Mouse (Mus musculus) liver, embryonic 12.5 days (tissue): ENCODE measurements around the gene Efnb2. TPM values are rescaled to one million over a fixed set of nuclear protein-coding genes. Genes with fewer than 3 reads are reported as not detected.
A peak's percentile ranks its signal among the peaks of the same experiment; 100 is the strongest.

Experiments
- ATAC-seq: fragments of 200-750 bp; cut with Nextera tagmentation; 2 replicates; pipeline ENCODE4 v1.8.0; 2017; ENCODE audit warnings: moderate number of reproducible peaks, mild to moderate bottlenecking, moderate library complexity
- H3K27ac ChIP-seq: fragments of 300-500 bp; sonication (generic); 2 replicates; pipeline ENCODE4 v1.5.1; 2016; ENCODE audit warnings: mild to moderate bottlenecking
- H3K27me3 ChIP-seq: fragments of 300-500 bp; sonication (generic); replicated peaks from 2 replicates; pipeline ENCODE4 v1.6.1; 2016; ENCODE audit warnings: mild to moderate bottlenecking, moderate library complexity
- H3K36me3 ChIP-seq: fragments of 300-500 bp; sonication (generic); 2 replicates; pipeline ENCODE4 v1.6.1; 2016; ENCODE audit warnings: mild to moderate bottlenecking, moderate library complexity
- H3K4me1 ChIP-seq: fragments of 300-500 bp; sonication (generic); 2 replicates; pipeline ENCODE4 v1.6.1; 2016
- H3K4me2 ChIP-seq: fragments of 300-500 bp; sonication (generic); 2 replicates; pipeline ENCODE4 v1.6.1; 2016; ENCODE audit warnings: mild to moderate bottlenecking, moderate library complexity
- H3K4me3 ChIP-seq: fragments of 300-500 bp; sonication (generic); 2 replicates; pipeline ENCODE4 v1.5.1; 2016; ENCODE audit warnings: mild to moderate bottlenecking, moderate library complexity
- H3K9ac ChIP-seq: fragments of 300-500 bp; sonication (generic); 2 replicates; pipeline ENCODE4 v1.6.1; 2016; ENCODE audit warnings: mild to moderate bottlenecking, moderate library complexity
- H3K9me3 ChIP-seq: fragments of 300-500 bp; sonication (generic); replicated peaks from 2 replicates; pipeline ENCODE4 v1.6.1; 2016; ENCODE audit warnings: mild to moderate bottlenecking, moderate library complexity
- WGBS: fragments of 180-500 bp; shearing (Covaris S2); methylation state at CpG from one replicate; pipeline ENCODE4 v1.1.7; 2016; ENCODE audit not compliant: insufficient replicate concordance; 5-methylcytosine and 5-hydroxymethylcytosine counted together
- polyA plus RNA-seq: library from polyadenylated mRNA; unstranded; fragments of >200 nt; fragmentation: Nextera tagmentation; extraction: Ambion mirVana; gene quantifications from 2 replicates; pipeline ENCODE4 v1.2.1, GENCODE M21; 2016

Efnb2 gene
- polyA plus RNA-seq = 2.8 and 3.3 TPM in 2 replicates

DNA sequence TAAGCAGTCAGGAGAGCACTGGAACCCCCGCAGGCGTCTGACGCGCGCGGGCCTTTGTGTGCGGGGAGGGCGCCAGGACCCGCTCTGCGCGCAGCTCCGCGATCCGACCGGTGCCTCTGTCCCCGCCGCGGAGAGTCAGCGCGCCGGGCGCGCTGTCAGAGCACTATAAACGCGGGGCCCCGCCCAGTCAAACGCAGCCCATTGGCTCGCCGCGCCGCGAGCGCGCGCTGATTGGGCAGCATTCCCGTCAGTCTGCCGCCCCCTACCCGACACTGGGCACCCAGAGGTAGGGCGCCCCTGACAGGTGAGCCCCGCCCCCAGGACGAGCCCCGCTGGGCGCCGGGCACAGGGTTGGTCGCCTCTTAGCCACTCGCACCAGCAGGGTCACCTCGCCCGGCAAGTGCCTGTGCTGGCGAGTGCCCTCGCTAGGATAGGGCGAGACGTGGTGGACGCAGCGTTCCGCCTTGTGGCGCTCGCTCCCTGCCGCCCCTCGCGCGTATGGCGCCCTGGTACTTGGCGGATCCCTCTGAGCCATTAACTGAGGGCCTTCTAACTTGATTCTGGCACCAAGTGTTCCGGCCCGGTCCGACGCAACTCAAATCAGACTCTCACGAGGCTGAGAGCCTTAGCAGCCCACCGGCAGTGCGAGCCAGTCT, at the start of gene Efnb2:
Gene Efnb2, minus strand, starts transcription at position 140 of the 656 bp plus-strand sequence.
- peak; percentile 93 for ATAC-seq
- Histone ChIP-seq H3K4me3 (peak within 1 kb of the TSS; percentile 64), H3K27ac (0 out of 2 replicates have a peak within 1 kb of the TSS, but pooled peaks have one; percentile 12), H3K9ac (peak within 1 kb of the TSS; percentile 61), H3K4me1 (peaks cover 35% of the 10 kb centered on the region), H3K27me3 (peaks cover 51% of the 10 kb centered on the region), H3K36me3 (peaks cover 23% of the 10 kb centered on the region), H3K4me2 (peak within 1 kb of the TSS; percentile 96), H3K9me3 (no peaks in the 10 kb centered on the region)
- under 1% methylated on average over 63 of the region's 70 CpGs for WGBS

- no peak for ATAC-seq
- Histone ChIP-seq H3K4me2 (no peak overlapping the region), H3K9ac (no peak overlapping the region), H3K27ac (no peak overlapping the region), H3K4me1 (no peaks in the 10 kb centered on the region), H3K27me3 (no peaks in the 10 kb centered on the region), H3K4me3 (no peak overlapping the region), H3K36me3 (no peaks in the 10 kb centered on the region), H3K9me3 (no peaks in the 10 kb centered on the region)
- WGBS = 59% methylated on average over 9 of the region's 9 CpGs
These were observed 43.8 kb upstream of the Efnb2 start for GRCm38 (mm10) chr8:8704813-8705212.

DNA sequence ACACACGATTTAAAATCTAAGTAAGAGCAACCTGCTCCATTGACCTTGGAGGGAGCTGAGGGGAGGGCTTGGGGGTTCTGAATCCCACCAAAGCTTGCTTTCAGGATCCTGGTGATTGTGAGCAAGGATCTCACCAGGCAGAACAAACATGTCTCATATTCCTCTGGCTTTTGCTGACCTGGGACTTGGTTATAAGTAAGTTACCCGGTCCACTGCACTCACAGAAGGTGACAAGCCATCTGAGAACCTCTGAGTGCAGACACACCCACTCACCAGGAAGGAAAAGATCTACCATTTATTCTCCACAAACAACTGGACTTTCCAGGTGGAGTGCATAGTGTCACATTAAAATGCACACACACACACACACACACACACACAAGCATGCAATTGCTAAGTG, 42.6 kb upstream of the Efnb2 start:
- Histone ChIP-seq H3K27ac (no peak overlapping the region), H3K4me2 (no peak overlapping the region), H3K9ac (no peak overlapping the region), H3K4me3 (no peak overlapping the region), H3K9me3 (no peaks in the 10 kb centered on the region), H3K4me1 (no peaks in the 10 kb centered on the region), H3K36me3 (no peaks in the 10 kb centered on the region), H3K27me3 (no peaks in the 10 kb centered on the region)
- WGBS = 68% methylated on average over 2 of the region's 2 CpGs
- ATAC-seq = no peak

DNA sequence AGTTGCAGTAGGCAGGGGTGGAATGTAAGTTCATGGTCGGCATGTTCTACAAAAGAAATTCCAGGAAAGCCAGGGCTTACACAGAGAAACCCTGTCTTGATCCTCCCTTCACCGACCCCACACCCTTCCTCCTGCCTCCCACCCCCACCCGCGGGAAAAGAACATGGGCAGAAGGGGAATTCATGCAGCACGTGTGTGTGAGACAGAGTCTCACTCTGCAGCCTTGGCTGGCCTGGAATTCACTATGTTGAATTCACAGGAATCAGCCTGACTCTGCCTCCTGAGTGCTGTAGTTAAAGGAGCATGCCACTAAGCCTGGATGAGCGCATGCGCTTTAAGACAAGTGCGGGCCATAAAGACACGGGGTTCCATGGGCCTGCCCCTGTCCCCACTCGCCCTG, 39.8 kb upstream of the Efnb2 start:
- H3K4me3 ChIP-seq = no peak overlapping the region
- 77% methylated on average over 10 of the region's 10 CpGs for WGBS
- no peaks in the 10 kb centered on the region for H3K36me3 ChIP-seq
- H3K9ac ChIP-seq = no peak overlapping the region
- no peak overlapping the region for H3K27ac ChIP-seq
- H3K4me2 ChIP-seq = no peak overlapping the region
- H3K4me1 ChIP-seq = no peaks in the 10 kb centered on the region
- no peak for ATAC-seq
- no peaks in the 10 kb centered on the region for H3K9me3 ChIP-seq
- no peaks in the 10 kb centered on the region for H3K27me3 ChIP-seq

DNA sequence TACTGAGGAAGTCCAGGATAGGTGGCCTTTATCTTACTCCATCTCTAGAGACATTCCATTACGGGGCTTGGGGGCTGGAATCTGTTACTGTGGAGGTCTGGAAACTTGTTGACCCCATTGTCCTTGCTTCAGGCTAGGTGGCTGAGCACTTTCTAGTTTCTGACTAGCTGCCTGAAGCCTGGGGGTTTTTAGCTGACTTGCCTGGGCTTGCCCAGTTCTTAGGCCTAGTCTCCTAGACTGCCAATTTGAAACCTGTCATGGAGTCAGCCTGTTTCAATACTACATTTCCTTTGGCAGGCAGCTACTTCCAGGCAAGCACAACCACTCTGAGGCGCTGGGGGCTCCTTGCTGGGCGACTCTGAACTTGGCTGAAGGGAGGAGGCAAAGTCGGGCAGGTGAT, 39.2 kb upstream of the Efnb2 start:
- ATAC-seq = no peak
- no peak overlapping the region for H3K4me3 ChIP-seq
- no peaks in the 10 kb centered on the region for H3K36me3 ChIP-seq
- no peaks in the 10 kb centered on the region for H3K27me3 ChIP-seq
- no peak overlapping the region for H3K9ac ChIP-seq
- H3K9me3 ChIP-seq = no peaks in the 10 kb centered on the region
- 56% methylated on average over 4 of the region's 4 CpGs for WGBS
- H3K4me1 ChIP-seq = no peaks in the 10 kb centered on the region
- H3K27ac ChIP-seq = no peak overlapping the region
- H3K4me2 ChIP-seq = no peak overlapping the region

DNA sequence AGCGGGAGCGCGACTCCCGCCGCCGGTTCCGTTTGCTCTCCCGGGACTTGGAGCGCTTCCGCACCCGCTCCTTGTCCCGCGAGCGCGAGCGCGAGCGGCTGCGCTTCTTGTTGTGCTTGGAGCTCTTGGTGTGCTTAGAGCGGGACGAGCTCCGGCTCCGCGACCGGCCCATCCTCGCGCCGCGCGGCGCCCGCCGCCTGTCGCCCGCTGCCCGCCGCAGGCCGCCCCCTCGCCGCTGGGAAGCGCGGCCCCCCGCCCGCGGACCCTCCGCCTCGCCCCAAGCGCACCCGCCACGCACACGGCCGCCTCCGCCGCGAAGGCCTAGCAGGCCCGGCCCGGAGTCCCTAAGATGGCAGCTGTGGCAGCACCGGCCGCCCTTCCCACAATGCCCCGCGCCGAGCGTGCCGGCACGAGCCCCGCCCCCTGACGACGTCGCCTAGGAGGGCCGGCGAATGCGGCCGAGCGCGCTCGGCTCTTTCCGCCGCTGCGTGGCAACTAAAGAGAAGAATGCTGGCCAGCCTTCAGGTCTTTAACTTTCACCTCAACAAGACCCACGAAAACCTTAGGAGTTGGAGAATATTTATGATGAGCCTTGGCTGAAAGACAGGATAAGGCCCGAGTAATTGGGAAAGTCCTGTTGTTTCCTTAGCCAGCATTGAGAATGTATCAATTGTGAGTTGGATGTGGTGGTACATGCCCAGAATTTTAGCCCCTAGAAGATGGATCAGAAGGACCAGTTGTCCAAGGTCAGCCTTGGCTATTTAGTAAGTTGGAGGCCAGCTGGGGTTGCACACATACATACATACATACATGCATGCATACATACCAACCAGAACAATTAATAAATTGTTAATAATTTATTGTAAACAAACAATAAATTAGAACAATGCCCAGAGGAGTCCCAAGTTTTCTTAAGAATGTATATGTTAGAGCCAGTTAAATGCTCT, 29.4 kb upstream of the Efnb2 start, which contains the start of gene Arglu1:
Gene Arglu1, minus strand, starts transcription at position 376 of the 947 bp plus-strand sequence.
- peak within 1 kb of the TSS; percentile 93 for H3K4me3 ChIP-seq
- H3K27ac ChIP-seq = peak within 1 kb of the TSS; percentile 93
- WGBS = 2% methylated on average over 71 of the region's 81 CpGs
- 0 out of 2 replicates have a peak, but pooled peaks cover 6% of the 10 kb centered on the region for H3K36me3 ChIP-seq
- H3K9ac ChIP-seq = peak within 1 kb of the TSS; percentile 96
- no peaks in the 10 kb centered on the region for H3K9me3 ChIP-seq
- H3K4me2 ChIP-seq = peak within 1 kb of the TSS; percentile 83
- H3K4me1 ChIP-seq = peaks cover 40% of the 10 kb centered on the region
- ATAC-seq = peak; percentile 90
- peaks cover 10% of the 10 kb centered on the region; the same call in 1 of the 2 replicates for H3K27me3 ChIP-seq

GRCm38 (mm10) chr8:8689454-8690145, 28.6 kb upstream of the Efnb2 start:
- under 1% methylated on average over 68 of the region's 68 CpGs for WGBS
- peak; percentile 70 for ATAC-seq
- Histone ChIP-seq H3K36me3 (0 out of 2 replicates have a peak, but pooled peaks cover 6% of the 10 kb centered on the region), H3K9ac (peak overlapping the region; percentile 96), H3K27ac (peak overlapping the region; percentile 93), H3K27me3 (peaks cover 9% of the 10 kb centered on the region; the same call in 1 of the 2 replicates), H3K9me3 (no peaks in the 10 kb centered on the region), H3K4me1 (peaks cover 43% of the 10 kb centered on the region), H3K4me2 (peak overlapping the region; percentile 83), H3K4me3 (peak overlapping the region; percentile 93)

GRCm38 (mm10) chr8:8688823-8689453, 27.9 kb upstream of the Efnb2 start:
- H3K27ac ChIP-seq = peak overlapping the region; percentile 93
- no peak for ATAC-seq
- H3K9me3 ChIP-seq = no peaks in the 10 kb centered on the region

DNA sequence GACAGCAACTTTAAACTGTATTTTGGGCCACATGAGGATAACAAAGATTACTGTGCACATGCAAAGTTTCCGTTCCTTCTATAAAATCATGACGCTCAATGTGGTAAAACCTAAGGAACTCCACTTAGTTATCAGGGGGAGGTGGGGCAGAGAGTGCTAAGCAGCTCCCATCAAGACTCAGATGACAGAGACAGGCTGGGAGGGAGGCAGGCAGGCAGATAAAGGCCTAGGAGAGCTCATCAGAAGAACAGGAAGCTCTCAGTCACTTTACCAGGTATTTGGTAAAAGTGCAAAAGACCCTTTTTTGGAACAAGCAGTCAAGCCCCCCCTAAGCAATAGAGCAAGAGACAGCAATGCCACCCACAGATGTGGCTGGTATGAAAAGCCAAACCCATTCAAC, 24.5 kb upstream of the Efnb2 start:
- H3K4me2 ChIP-seq = peak overlapping the region; percentile 4; the same call in 1 of the 2 replicates
- H3K9ac ChIP-seq = no peak overlapping the region
- no peak for ATAC-seq
- no peaks in the 10 kb centered on the region for H3K9me3 ChIP-seq
- H3K27ac ChIP-seq = no peak overlapping the region
- H3K4me3 ChIP-seq = no peak overlapping the region
- H3K4me1 ChIP-seq = peaks cover 40% of the 10 kb centered on the region
- peaks cover 37% of the 10 kb centered on the region for H3K36me3 ChIP-seq
- WGBS = 43% methylated on average over 2 of the region's 2 CpGs
- no peaks in the 10 kb centered on the region for H3K27me3 ChIP-seq

More at GRCm38 (mm10) chr8:8688823-8689453, 27.9 kb upstream of the Efnb2 start:
- H3K4me3 ChIP-seq = peak overlapping the region; percentile 93
- H3K27me3 ChIP-seq = peaks cover 6% of the 10 kb centered on the region; the same call in 1 of the 2 replicates
- H3K4me2 ChIP-seq = peak overlapping the region; percentile 83
- 0 out of 2 replicates have a peak, but pooled peaks cover 6% of the 10 kb centered on the region for H3K36me3 ChIP-seq
- peak overlapping the region; percentile 96 for H3K9ac ChIP-seq
- 7% methylated on average over 9 of the region's 9 CpGs for WGBS
- peaks cover 43% of the 10 kb centered on the region for H3K4me1 ChIP-seq

DNA sequence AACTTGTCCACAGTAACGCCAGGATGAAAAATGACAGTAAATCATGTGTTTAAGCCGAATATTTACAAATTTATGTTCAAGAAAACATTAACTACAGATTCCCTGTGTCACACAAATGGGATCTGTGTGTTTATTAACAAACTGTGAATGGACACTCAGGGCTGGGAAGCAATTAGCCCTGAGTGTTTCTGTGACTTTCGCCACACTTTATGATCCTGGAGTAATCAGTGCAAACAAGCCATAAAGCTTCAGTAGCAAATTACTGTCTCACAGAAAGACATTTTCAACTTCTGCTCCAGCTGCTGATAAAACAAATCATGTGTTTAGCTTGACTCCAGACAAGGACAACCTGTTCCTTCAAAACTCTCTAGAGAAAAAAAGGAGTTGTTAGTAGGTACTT, 21.7 kb upstream of the Efnb2 start:
- Histone ChIP-seq H3K27ac (no peak overlapping the region), H3K9me3 (no peaks in the 10 kb centered on the region), H3K4me2 (no peak overlapping the region), H3K9ac (no peak overlapping the region), H3K36me3 (peaks cover 64% of the 10 kb centered on the region), H3K27me3 (no peaks in the 10 kb centered on the region), H3K4me1 (peaks cover 24% of the 10 kb centered on the region), H3K4me3 (no peak overlapping the region)
- 81% methylated on average over 3 of the region's 3 CpGs for WGBS
- ATAC-seq = no peak

DNA sequence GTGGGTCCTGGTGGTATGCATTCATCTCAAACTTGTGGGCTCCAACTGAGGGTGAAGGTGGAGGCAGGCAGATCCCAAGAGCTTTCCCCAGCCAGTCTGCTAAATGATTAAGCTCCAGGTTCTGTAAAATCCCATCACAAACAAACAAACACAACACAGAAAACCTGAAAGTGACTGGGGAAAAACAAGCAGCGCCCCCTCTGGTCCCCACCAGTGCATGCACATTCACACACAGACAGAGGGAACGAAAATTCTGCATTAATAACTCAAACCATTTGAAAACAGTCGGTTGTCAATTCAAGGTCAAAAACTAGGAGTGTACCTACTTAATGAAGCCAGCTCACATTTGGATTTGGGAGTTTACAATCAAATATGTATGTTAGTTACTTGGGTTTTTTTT, 17.2 kb upstream of the Efnb2 start:
- Histone ChIP-seq H3K4me1 (0 out of 2 replicates have a peak, but pooled peaks cover 4% of the 10 kb centered on the region), H3K27ac (no peak overlapping the region), H3K9ac (no peak overlapping the region), H3K9me3 (no peaks in the 10 kb centered on the region), H3K4me3 (no peak overlapping the region), H3K27me3 (no peaks in the 10 kb centered on the region), H3K4me2 (no peak overlapping the region), H3K36me3 (peaks cover 96% of the 10 kb centered on the region)
- no peak for ATAC-seq
- WGBS = 84% methylated on average over 3 of the region's 3 CpGs
